11 mouse cellular contexts compared by ENCODE assay signal in genomic region chr14:75444486-75445105, GRCm38 (mm10). TPM values are rescaled to one million over a fixed set of nuclear protein-coding genes. Genes with fewer than 3 reads are reported as not detected.
DNase-seq lines count a peak whose midpoint lies in the region; ATAC-seq lines count a peak whose summit lies in the region.
"Had no signal": no experiment of that assay in that cellular context is flagged by ENCODE, and none has a peak within 500 bp of the region (broad histone marks: within the 10 kb centered on the region; RNA-seq: fewer than 3 reads in every experiment).

No protein-coding gene starts in this region.

- no peak; the same call in 1 of the 2 replicates for ATAC-seq in forebrain, embryonic 11.5 days (replicated peaks; ENCODE audit: low FRiP score)
- no peak for ATAC-seq in midbrain, embryonic 16.5 days
- ATAC-seq in monocyte, adult 5-6 weeks (replicated peaks; ENCODE audit: insufficient number of reproducible peaks, low FRiP score, low TSS enrichment, poor library complexity, severe bottlenecking): no peak
- no peak for ATAC-seq in intestine, embryonic 16.5 days
- ATAC-seq: intestine, postnatal 0 days had no signal

- no peak overlapping the region for H3K4me2 ChIP-seq in forebrain, embryonic 11.5 days (ENCODE audit: low read depth, low read length, severe bottlenecking)
- peak overlapping the region; percentile 73; the same call in 1 of the 2 replicates for H3K4me2 ChIP-seq in midbrain, embryonic 16.5 days (ENCODE audit: low read length)
- H3K4me2 ChIP-seq in intestine, embryonic 16.5 days (ENCODE audit: low read depth, low read length): no peak overlapping the region

- no peak overlapping the region for H3K27ac ChIP-seq in forebrain, embryonic 11.5 days (ENCODE audit: low read depth, low read length)
- peak overlapping the region; percentile 72; the same call in 1 of the 2 replicates for H3K27ac ChIP-seq in midbrain, embryonic 16.5 days (ENCODE audit: low read length)
- no peak overlapping the region for H3K27ac ChIP-seq in intestine, embryonic 16.5 days (ENCODE audit: low read length)
- H3K27ac ChIP-seq: liver, embryonic 14.5 days had no signal

- no peaks in the 10 kb centered on the region for H3K9me3 ChIP-seq in forebrain, embryonic 11.5 days (ENCODE audit: control insufficient read depth, low read length)
- no peaks in the 10 kb centered on the region for H3K9me3 ChIP-seq in midbrain, embryonic 16.5 days (replicated peaks; ENCODE audit: control insufficient read depth, low read length, poor library complexity, severe bottlenecking)
- no peaks in the 10 kb centered on the region for H3K9me3 ChIP-seq in intestine, embryonic 16.5 days (ENCODE audit: control insufficient read depth, low read length)

- WGBS in forebrain, embryonic 11.5 days: 77% methylated on average over 11 of the region's 11 CpGs
- WGBS in midbrain, embryonic 16.5 days: 77% methylated on average over 11 of the region's 11 CpGs
- WGBS in intestine, embryonic 16.5 days: 75% methylated on average over 11 of the region's 11 CpGs

- peak; percentile 66 to 75 for DNase-seq in frontal cortex, postnatal 36 days (ENCODE audit: low spot score in 2 of 2)
- DNase-seq in frontal cortex, postnatal 10 days (ENCODE audit: low spot score in 2 of 2): no peak
- peak; percentile 88 for DNase-seq in CD4-positive helper T cell, adult 2 months (ENCODE audit: low read depth, low spot score)
- peak; percentile 49 for DNase-seq in forebrain, embryonic 11.5 days (ENCODE audit: low spot score)
- no peak for DNase-seq in layer of hippocampus, postnatal 36 days

- H3K4me3 ChIP-seq in forebrain, embryonic 11.5 days (ENCODE audit: low read depth, low read length): no peak overlapping the region
- H3K4me3 ChIP-seq in midbrain, embryonic 16.5 days (ENCODE audit: low read depth, low read length): no peak overlapping the region
- H3K4me3 ChIP-seq in intestine, embryonic 16.5 days (ENCODE audit: low read length): no peak overlapping the region
- H3K4me3 ChIP-seq: erythroblast, embryonic 14.5 days had no signal

- H3K27me3 ChIP-seq in forebrain, embryonic 11.5 days (ENCODE audit: control insufficient read depth, insufficient read depth, low read length): no peaks in the 10 kb centered on the region
- H3K27me3 ChIP-seq in midbrain, embryonic 16.5 days (ENCODE audit: control insufficient read depth, insufficient read depth, low read depth, low read length): no peaks in the 10 kb centered on the region
- no peaks in the 10 kb centered on the region for H3K27me3 ChIP-seq in intestine, embryonic 16.5 days (replicated peaks; ENCODE audit: control insufficient read depth, insufficient read depth, low read length)

- no peaks in the 10 kb centered on the region for H3K36me3 ChIP-seq in forebrain, embryonic 11.5 days (ENCODE audit: control insufficient read depth, insufficient read depth, low read length)
- H3K36me3 ChIP-seq in midbrain, embryonic 16.5 days (ENCODE audit: control insufficient read depth, insufficient read depth, low read length): no peaks in the 10 kb centered on the region
- no peaks in the 10 kb centered on the region for H3K36me3 ChIP-seq in intestine, embryonic 16.5 days (ENCODE audit: control insufficient read depth, insufficient read depth, low read length)

- H3K4me1 ChIP-seq in forebrain, embryonic 11.5 days (replicated peaks; ENCODE audit: control insufficient read depth, insufficient read depth, low read length): peaks cover 6% of the 10 kb centered on the region
- peaks cover 16% of the 10 kb centered on the region for H3K4me1 ChIP-seq in midbrain, embryonic 16.5 days (ENCODE audit: control insufficient read depth, insufficient read depth, low read length)
- H3K4me1 ChIP-seq in intestine, embryonic 16.5 days (ENCODE audit: control insufficient read depth, insufficient read depth, low read length): peaks cover 6% of the 10 kb centered on the region

- no peak overlapping the region for H3K9ac ChIP-seq in forebrain, embryonic 11.5 days (ENCODE audit: low read length)
- no peak overlapping the region for H3K9ac ChIP-seq in midbrain, embryonic 16.5 days (ENCODE audit: low read depth, low read length)
- H3K9ac ChIP-seq in intestine, embryonic 16.5 days (ENCODE audit: low read depth, low read length): no peak overlapping the region
- H3K9ac ChIP-seq: liver, embryonic 14.5 days had no signal

RNA-seq across cellular contexts. Expression of gene Siah3, which starts 11.2 kb away (rescaled TPM):
- polyA plus RNA-seq in forebrain, embryonic 11.5 days (2014; fragmentation: Nextera tagmentation; extraction: Ambion mirVana): 5.5 TPM in 2 replicates
- 2.7 and 3.0 TPM in 2 replicates for polyA plus RNA-seq in midbrain, embryonic 16.5 days (2015; fragmentation: Nextera tagmentation; extraction: Ambion mirVana)
- not detected in 3 replicates for total RNA-seq in monocyte, adult 5-6 weeks (2017)
- 10 to 100 TPM in 1 of 2 experiments, 1 to 10 TPM in 1; 9.8 to 10.0 TPM for total RNA-seq in layer of hippocampus, postnatal 36 days (2021)
- 0.12 and 0.16 TPM in 2 replicates for polyA plus RNA-seq in intestine, embryonic 16.5 days (2015; fragmentation: Nextera tagmentation; extraction: Ambion mirVana)
- polyA plus RNA-seq: intestine, postnatal 0 days had no signal

Comparison
In these comparisons a context has a peak if more than half of its experiments do, and no peak if none do; other contexts are left out.
1. DNase-seq: peak in frontal cortex, postnatal 36 days (2 of 2), CD4-positive helper T cell, adult 2 months (single experiment) and forebrain, embryonic 11.5 days (single experiment); none in frontal cortex, postnatal 10 days (0 of 2) and layer of hippocampus, postnatal 36 days (0 of 2).